Mouse (Mus musculus): ENCODE results near the gene Swap70. TPM values are rescaled to one million over a fixed set of nuclear protein-coding genes. Genes with fewer than 3 reads are reported as not detected.

The Swap70 gene
- polyA plus RNA-seq, 1 experiment, result 8.4 TPM

- H3K4me3 ChIP-seq (replicated peaks), result no peak overlapping the region
- no peak for TF ChIP-seq FLI1 (IDR thresholded peaks at IDR 0.05; ENCODE audit: low read length)
- no peak for TF ChIP-seq GATA1 (IDR thresholded peaks at IDR 0.05; ENCODE audit: borderline replicate concordance, low read length)
- H3K27me3 ChIP-seq (replicated peaks), result peaks cover 52% of the 10 kb centered on the region
- H3K4me1 ChIP-seq, result peaks cover 50% of the 10 kb centered on the region
- peaks cover 20% of the 10 kb centered on the region for H3K36me3 ChIP-seq (replicated peaks; ENCODE audit: low read length)
- peaks cover 35% of the 10 kb centered on the region for H3K9me3 ChIP-seq
Observed at GRCm38 (mm10) chr7:110314401-110314890, 92.9 kb downstream of the Swap70 start.

- Histone ChIP-seq H3K36me3 (replicated peaks; ENCODE audit: low read length) (peaks cover 20% of the 10 kb centered on the region), H3K4me3 (replicated peaks) (peak overlapping the region; percentile 9), H3K9me3 (peaks cover 35% of the 10 kb centered on the region), H3K4me1 (peaks cover 47% of the 10 kb centered on the region), H3K27me3 (replicated peaks) (peaks cover 50% of the 10 kb centered on the region)
- TF ChIP-seq FLI1 (IDR thresholded peaks at IDR 0.05; ENCODE audit: low read length) (no peak), GATA1 (IDR thresholded peaks at IDR 0.05; ENCODE audit: borderline replicate concordance, low read length) (no peak)
Observed at GRCm38 (mm10) chr7:110315352-110315751, 93.8 kb downstream of the Swap70 start.

GRCm38 (mm10) chr7:110317412-110317811, 95.9 kb downstream of the Swap70 start:
- TF ChIP-seq GATA1 (IDR thresholded peaks at IDR 0.05; ENCODE audit: borderline replicate concordance, low read length) (no peak), FLI1 (IDR thresholded peaks at IDR 0.05; ENCODE audit: low read length) (no peak)
- peaks cover 31% of the 10 kb centered on the region for H3K4me1 ChIP-seq
- peaks cover 35% of the 10 kb centered on the region for H3K9me3 ChIP-seq
- peaks cover 20% of the 10 kb centered on the region for H3K36me3 ChIP-seq (replicated peaks; ENCODE audit: low read length)
- H3K27me3 ChIP-seq (replicated peaks), result peaks cover 42% of the 10 kb centered on the region
- H3K4me3 ChIP-seq (replicated peaks), result no peak overlapping the region

GRCm38 (mm10) chr7:110318971-110319519, 97.5 kb downstream of the Swap70 start:
- Histone ChIP-seq H3K4me3 (replicated peaks) (no peak overlapping the region), H3K36me3 (replicated peaks; ENCODE audit: low read length) (peaks cover 20% of the 10 kb centered on the region), H3K9me3 (peaks cover 35% of the 10 kb centered on the region), H3K4me1 (peaks cover 15% of the 10 kb centered on the region), H3K27me3 (replicated peaks) (peaks cover 50% of the 10 kb centered on the region)
- TF ChIP-seq GATA1 (IDR thresholded peaks at IDR 0.05; ENCODE audit: borderline replicate concordance, low read length) (no peak), FLI1 (IDR thresholded peaks at IDR 0.05; ENCODE audit: low read length) (no peak)

GRCm38 (mm10) chr7:110321106-110321505, 99.6 kb downstream of the Swap70 start:
- peaks cover 6% of the 10 kb centered on the region for H3K36me3 ChIP-seq (replicated peaks; ENCODE audit: low read length)
- peaks cover 35% of the 10 kb centered on the region for H3K27me3 ChIP-seq (replicated peaks)
- peaks cover 16% of the 10 kb centered on the region for H3K4me1 ChIP-seq
- TF ChIP-seq FLI1 (IDR thresholded peaks at IDR 0.05; ENCODE audit: low read length) (no peak), GATA1 (IDR thresholded peaks at IDR 0.05; ENCODE audit: borderline replicate concordance, low read length) (no peak)
- no peak overlapping the region for H3K4me3 ChIP-seq (replicated peaks)
- peaks cover 20% of the 10 kb centered on the region for H3K9me3 ChIP-seq

GRCm38 (mm10) chr7:110324852-110325251, 103.3 kb downstream of the Swap70 start:
- Histone ChIP-seq H3K27me3 (replicated peaks) (peaks cover 30% of the 10 kb centered on the region), H3K4me3 (replicated peaks) (no peak overlapping the region), H3K9me3 (peaks cover 5% of the 10 kb centered on the region), H3K4me1 (peaks cover 11% of the 10 kb centered on the region), H3K36me3 (replicated peaks; ENCODE audit: low read length) (peaks cover 3% of the 10 kb centered on the region)
- TF ChIP-seq FLI1 (IDR thresholded peaks at IDR 0.05; ENCODE audit: low read length) (no peak), GATA1 (IDR thresholded peaks at IDR 0.05; ENCODE audit: borderline replicate concordance, low read length) (no peak)

- Histone ChIP-seq H3K27me3 (replicated peaks) (peaks cover 25% of the 10 kb centered on the region), H3K36me3 (replicated peaks; ENCODE audit: low read length) (peaks cover 3% of the 10 kb centered on the region), H3K4me1 (peaks cover 6% of the 10 kb centered on the region; the same call in 1 of the 2 replicates), H3K9me3 (peaks cover 5% of the 10 kb centered on the region), H3K4me3 (replicated peaks) (no peak overlapping the region)
- no peak for TF ChIP-seq FLI1 (IDR thresholded peaks at IDR 0.05; ENCODE audit: low read length)
- TF ChIP-seq GATA1 (IDR thresholded peaks at IDR 0.05; ENCODE audit: borderline replicate concordance, low read length), result no peak
Observed at GRCm38 (mm10) chr7:110325381-110326110, 104.0 kb downstream of the Swap70 start.

Other genes starting within 250 kb of the Swap70 start
- 5.4 and 16.7 TPM in 2 replicates for gene Tmem41b, start 234.8 kb upstream of the Swap70 start, polyA plus RNA-seq (2012; ENCODE audit: insufficient read depth, low replicate concordance)
- 7.3 and 10.8 TPM in 2 replicates for gene Ipo7, start 203.4 kb upstream of the Swap70 start, polyA plus RNA-seq (2012; ENCODE audit: insufficient read depth, low replicate concordance)
- gene Zfp143, start 160.5 kb upstream of the Swap70 start, polyA plus RNA-seq (2012; ENCODE audit: insufficient read depth, low replicate concordance), result 0.18 and 0.78 TPM in 2 replicates
- 4.0 and 4.1 TPM in 2 replicates for gene Wee1, start 99.7 kb upstream of the Swap70 start, polyA plus RNA-seq (2012; ENCODE audit: insufficient read depth, low replicate concordance)

Data from megakaryocyte, embryonic 14.5 days (primary cell).